Mouse (Mus musculus) lung, adult 2 months (tissue): ENCODE data around the gene Gm9817.

Source experiments
- CTCF ChIP-seq: fragments of 200-500 bp; IDR thresholded peaks from 2 replicates; pipeline ENCODE4 v1.5.1; 2011; ENCODE audit warnings: mild to moderate bottlenecking, low read length, control low read depth; ENCODE audit not compliant: insufficient read depth
- POLR2A ChIP-seq: fragments of 200-500 bp; IDR thresholded peaks from 2 replicates; pipeline ENCODE4 v1.6.1; 2011; ENCODE audit warnings: low read depth, mild to moderate bottlenecking, control low read depth, low read length, borderline replicate concordance; ENCODE audit errors: extremely low read depth

DNA sequence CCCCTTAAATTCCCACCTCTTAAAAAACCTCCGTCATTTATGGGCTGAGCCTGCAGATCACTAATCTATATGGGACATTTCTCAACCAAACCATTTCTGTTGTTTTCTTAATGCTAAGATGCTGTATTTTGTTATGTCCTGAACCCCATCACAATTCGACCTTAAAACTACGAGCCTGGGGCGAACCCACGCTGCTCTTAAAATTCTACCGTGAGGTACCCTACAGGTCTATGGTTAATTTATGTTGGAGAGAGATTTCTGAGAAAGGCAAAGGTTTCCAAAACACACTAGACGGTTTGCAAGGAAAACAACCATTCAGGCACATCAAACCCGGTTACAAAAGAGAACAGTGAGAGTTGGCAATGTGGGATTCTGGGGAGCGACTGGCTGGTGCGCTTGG is 45.1 kb upstream of the Gm9817 start:
- TF ChIP-seq CTCF = no peak
- TF ChIP-seq POLR2A = no peak
